Mouse (Mus musculus): ENCODE measurements at regions not wholly inside any gene's neighbourhood (a gene's known extent, or its start where the extent isn't known, plus 50 kb on each side); places are given as distances from the start of the nearest gene placed in this dataset.

- WGBS, result 82% methylated on average over 15 of the region's 15 CpGs
- no peaks in the 10 kb centered on the region for H3K4me1 ChIP-seq (replicated peaks; ENCODE audit: control insufficient read depth, insufficient read depth, low read length)
- no peak for ATAC-seq (ENCODE audit: low FRiP score)
- no peaks in the 10 kb centered on the region for H3K27me3 ChIP-seq (ENCODE audit: control insufficient read depth, insufficient read depth, low read length)
- no peak for DNase-seq (ENCODE audit: low spot score)
- no peak overlapping the region for H3K4me2 ChIP-seq (replicated peaks)
- no peaks in the 10 kb centered on the region for H3K9me3 ChIP-seq (ENCODE audit: control insufficient read depth, low read length)
- H3K27ac ChIP-seq, result no peak overlapping the region
- H3K36me3 ChIP-seq (replicated peaks; ENCODE audit: control insufficient read depth, insufficient read depth), result no peaks in the 10 kb centered on the region
- no peak overlapping the region for H3K9ac ChIP-seq
- no peak overlapping the region for H3K4me3 ChIP-seq (replicated peaks; ENCODE audit: low read length)
Observed at GRCm38 (mm10) chr13:69867296-69868065, 65.3 kb downstream of the Med10 start.

DNA sequence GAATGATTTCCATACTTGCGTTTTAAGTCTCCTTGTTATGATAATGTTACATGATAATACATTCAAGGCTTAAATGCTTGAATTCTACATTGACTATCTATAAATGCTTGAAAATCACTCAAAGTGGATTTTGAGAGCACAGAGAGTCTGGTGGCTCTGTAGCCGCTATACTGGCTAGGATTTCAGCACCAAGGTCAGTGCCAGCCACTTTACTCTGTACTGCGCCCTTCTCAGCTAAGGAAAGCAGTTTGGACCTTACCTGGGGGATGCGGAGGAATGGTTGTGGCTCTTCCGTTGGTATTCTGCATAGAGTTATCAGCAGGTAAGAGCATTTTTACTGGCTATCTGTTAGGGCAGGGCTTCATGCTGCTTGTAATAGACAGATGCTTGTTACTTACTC is 94.3 kb downstream of the Med10 start:
- H3K9ac ChIP-seq, result no peak overlapping the region
- no peak overlapping the region for H3K4me3 ChIP-seq (replicated peaks; ENCODE audit: low read length)
- ATAC-seq (ENCODE audit: low FRiP score) (no peak), DNase-seq (ENCODE audit: low spot score) (peak; percentile 51)
- H3K36me3 ChIP-seq (replicated peaks; ENCODE audit: control insufficient read depth, insufficient read depth), result no peaks in the 10 kb centered on the region
- H3K27me3 ChIP-seq (ENCODE audit: control insufficient read depth, insufficient read depth, low read length), result no peaks in the 10 kb centered on the region
- H3K4me1 ChIP-seq (replicated peaks; ENCODE audit: control insufficient read depth, insufficient read depth, low read length), result no peaks in the 10 kb centered on the region
- H3K27ac ChIP-seq, result no peak overlapping the region
- no peak overlapping the region for H3K4me2 ChIP-seq (replicated peaks)
- 30% methylated on average over 5 of the region's 5 CpGs for WGBS
- no peaks in the 10 kb centered on the region for H3K9me3 ChIP-seq (ENCODE audit: control insufficient read depth, low read length)

GRCm38 (mm10) chr13:69901139-69901538 is 98.9 kb downstream of the Med10 start:
- H3K36me3 ChIP-seq (replicated peaks; ENCODE audit: control insufficient read depth, insufficient read depth), result no peaks in the 10 kb centered on the region
- H3K27me3 ChIP-seq (ENCODE audit: control insufficient read depth, insufficient read depth, low read length), result no peaks in the 10 kb centered on the region
- ATAC-seq (ENCODE audit: low FRiP score) (no peak), DNase-seq (ENCODE audit: low spot score) (no peak)
- no peaks in the 10 kb centered on the region for H3K4me1 ChIP-seq (replicated peaks; ENCODE audit: control insufficient read depth, insufficient read depth, low read length)
- no peak overlapping the region for H3K4me3 ChIP-seq (replicated peaks; ENCODE audit: low read length)
- H3K4me2 ChIP-seq (replicated peaks), result no peak overlapping the region
- no peaks in the 10 kb centered on the region for H3K9me3 ChIP-seq (ENCODE audit: control insufficient read depth, low read length)
- H3K9ac ChIP-seq, result no peak overlapping the region
- H3K27ac ChIP-seq, result no peak overlapping the region

DNA sequence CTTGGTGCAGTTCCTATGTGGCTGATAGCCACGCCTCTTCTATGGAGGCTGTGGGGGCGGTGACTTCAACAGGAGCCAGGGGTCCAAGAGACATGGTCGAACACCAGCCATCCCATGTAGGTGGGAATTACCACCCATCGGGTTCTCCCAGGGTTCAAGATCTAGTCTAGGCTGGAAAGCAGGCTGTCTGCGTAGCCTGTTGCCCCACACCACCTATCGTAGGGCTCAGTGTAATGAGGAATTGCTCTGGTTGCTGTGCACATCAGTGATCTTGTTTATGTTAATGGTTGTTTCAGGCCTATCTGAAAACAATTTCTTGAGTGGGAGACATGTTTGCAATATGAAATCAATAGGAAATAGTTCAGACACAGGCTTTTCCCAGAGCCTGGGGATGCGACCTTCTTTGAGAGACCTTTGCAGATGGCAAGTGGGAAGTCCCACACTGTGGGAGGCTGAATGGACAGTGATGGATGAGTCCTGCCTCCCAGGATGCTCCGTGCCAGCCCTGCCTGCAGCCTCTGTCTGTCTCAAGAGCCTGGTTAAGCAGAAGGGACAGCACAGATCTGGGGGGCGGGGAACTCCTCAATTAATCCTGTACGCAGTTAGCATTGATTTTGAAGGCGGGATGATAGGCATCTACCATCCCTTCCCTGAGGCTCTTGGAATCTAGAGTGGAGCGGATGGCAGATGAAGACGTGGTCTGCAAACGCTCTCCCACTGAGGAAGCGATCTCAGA is 104.8 kb downstream of the Med10 start:
- 46% methylated on average over 15 of the region's 15 CpGs for WGBS
- no peaks in the 10 kb centered on the region for H3K9me3 ChIP-seq (ENCODE audit: control insufficient read depth, low read length)
- DNase-seq (ENCODE audit: low spot score) (no peak), ATAC-seq (ENCODE audit: low FRiP score) (peak; percentile 62; the same call in 1 of the 2 replicates)
- no peaks in the 10 kb centered on the region for H3K27me3 ChIP-seq (ENCODE audit: control insufficient read depth, insufficient read depth, low read length)
- H3K4me3 ChIP-seq (replicated peaks; ENCODE audit: low read length), result no peak overlapping the region
- peaks cover 8% of the 10 kb centered on the region for H3K4me1 ChIP-seq (replicated peaks; ENCODE audit: control insufficient read depth, insufficient read depth, low read length)
- no peak overlapping the region for H3K27ac ChIP-seq
- H3K36me3 ChIP-seq (replicated peaks; ENCODE audit: control insufficient read depth, insufficient read depth), result no peaks in the 10 kb centered on the region
- no peak overlapping the region for H3K4me2 ChIP-seq (replicated peaks)
- no peak overlapping the region for H3K9ac ChIP-seq

GRCm38 (mm10) chr13:69915796-69916195 is 113.6 kb downstream of the Med10 start:
- no peaks in the 10 kb centered on the region for H3K27me3 ChIP-seq (ENCODE audit: control insufficient read depth, insufficient read depth, low read length)
- H3K9me3 ChIP-seq (ENCODE audit: control insufficient read depth, low read length), result no peaks in the 10 kb centered on the region
- ATAC-seq (ENCODE audit: low FRiP score) (no peak), DNase-seq (ENCODE audit: low spot score) (no peak)
- WGBS, result 73% methylated on average over 3 of the region's 3 CpGs
- no peak overlapping the region for H3K4me2 ChIP-seq (replicated peaks)
- H3K36me3 ChIP-seq (replicated peaks; ENCODE audit: control insufficient read depth, insufficient read depth), result no peaks in the 10 kb centered on the region
- H3K4me1 ChIP-seq (replicated peaks; ENCODE audit: control insufficient read depth, insufficient read depth, low read length), result no peaks in the 10 kb centered on the region
- H3K4me3 ChIP-seq (replicated peaks; ENCODE audit: low read length), result no peak overlapping the region
- no peak overlapping the region for H3K27ac ChIP-seq
- H3K9ac ChIP-seq, result no peak overlapping the region

DNA sequence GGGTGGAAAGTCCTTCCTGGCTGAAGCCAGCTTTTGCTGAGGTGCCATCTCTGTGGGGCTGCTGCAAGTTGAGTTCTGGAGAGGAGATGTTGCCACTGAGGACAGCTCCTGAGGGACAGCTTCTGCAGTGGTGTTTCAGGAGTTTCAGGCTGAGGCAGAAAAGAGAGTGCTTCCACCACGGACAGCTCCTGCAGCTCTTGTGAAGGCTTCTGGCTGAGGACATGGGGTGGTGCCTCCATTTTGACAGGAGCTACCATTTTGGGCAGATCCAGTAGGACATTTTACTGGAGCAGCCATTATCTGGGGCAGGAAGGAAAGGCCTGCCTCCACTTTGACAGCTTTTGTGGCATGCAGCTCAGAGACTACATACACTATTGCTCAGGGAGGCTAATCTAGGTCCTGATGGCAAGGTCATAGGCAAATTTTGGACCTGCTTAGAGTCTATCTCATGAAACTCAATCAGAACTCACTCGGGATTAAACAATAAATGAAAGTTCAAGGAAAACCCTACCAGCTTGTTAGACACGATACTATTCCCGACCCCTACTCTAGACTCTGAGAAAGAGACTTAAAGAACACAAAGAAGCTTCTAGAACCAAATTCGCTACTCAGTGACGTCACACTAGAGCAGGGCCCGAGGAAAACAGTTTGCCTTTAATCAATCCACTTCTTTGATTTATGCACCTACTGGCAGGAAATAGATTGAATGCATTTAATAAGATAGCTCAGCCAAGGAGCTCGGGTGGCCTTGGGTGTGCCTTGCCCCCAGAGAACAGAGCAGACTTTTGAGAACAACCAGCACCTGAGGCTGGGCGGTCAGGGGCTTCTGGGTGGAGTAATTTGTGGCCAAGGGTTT is 130.7 kb downstream of the Med10 start:
- H3K4me3 ChIP-seq (replicated peaks; ENCODE audit: low read length), result no peak overlapping the region

GRCm38 (mm10) chr13:69933551-69933845 is 131.3 kb downstream of the Med10 start:
- peak overlapping the region; percentile 29; the same call in 1 of the 2 replicates for H3K9ac ChIP-seq
- 9% methylated on average over 6 of the region's 6 CpGs for WGBS

More for the DNA sequence above, 130.7 kb downstream of the Med10 start:
- Histone ChIP-seq H3K36me3 (replicated peaks; ENCODE audit: control insufficient read depth, insufficient read depth) (no peaks in the 10 kb centered on the region), H3K27ac (peak overlapping the region; percentile 76), H3K9me3 (ENCODE audit: control insufficient read depth, low read length) (no peaks in the 10 kb centered on the region), H3K27me3 (ENCODE audit: control insufficient read depth, insufficient read depth, low read length) (no peaks in the 10 kb centered on the region), H3K9ac (peak overlapping the region; percentile 29; the same call in 1 of the 2 replicates), H3K4me2 (replicated peaks) (peak overlapping the region; percentile 47), H3K4me1 (replicated peaks; ENCODE audit: control insufficient read depth, insufficient read depth, low read length) (peaks cover 26% of the 10 kb centered on the region)
- DNase-seq (ENCODE audit: low spot score) (peak; percentile 51), ATAC-seq (ENCODE audit: low FRiP score) (no peak)
- 40% methylated on average over 9 of the region's 9 CpGs for WGBS

GRCm38 (mm10) chr13:69939791-69940190 is 137.6 kb downstream of the Med10 start:
- Histone ChIP-seq H3K4me2 (replicated peaks) (no peak overlapping the region), H3K4me1 (replicated peaks; ENCODE audit: control insufficient read depth, insufficient read depth, low read length) (no peaks in the 10 kb centered on the region), H3K9ac (no peak overlapping the region), H3K36me3 (replicated peaks; ENCODE audit: control insufficient read depth, insufficient read depth) (no peaks in the 10 kb centered on the region), H3K4me3 (replicated peaks; ENCODE audit: low read length) (no peak overlapping the region), H3K9me3 (ENCODE audit: control insufficient read depth, low read length) (no peaks in the 10 kb centered on the region), H3K27me3 (ENCODE audit: control insufficient read depth, insufficient read depth, low read length) (no peaks in the 10 kb centered on the region), H3K27ac (no peak overlapping the region)
- WGBS, result 83% methylated on average over 4 of the region's 4 CpGs
- ATAC-seq (ENCODE audit: low FRiP score), result no peak
- no peak for DNase-seq (ENCODE audit: low spot score)

More at GRCm38 (mm10) chr13:69933551-69933845, 131.3 kb downstream of the Med10 start:
- ATAC-seq (ENCODE audit: low FRiP score) (peak; percentile 92), DNase-seq (ENCODE audit: low spot score) (peak; percentile 89)
- peaks cover 26% of the 10 kb centered on the region for H3K4me1 ChIP-seq (replicated peaks; ENCODE audit: control insufficient read depth, insufficient read depth, low read length)
- no peaks in the 10 kb centered on the region for H3K9me3 ChIP-seq (ENCODE audit: control insufficient read depth, low read length)
- H3K4me3 ChIP-seq (replicated peaks; ENCODE audit: low read length), result no peak overlapping the region
- H3K27me3 ChIP-seq (ENCODE audit: control insufficient read depth, insufficient read depth, low read length), result no peaks in the 10 kb centered on the region
- peak overlapping the region; percentile 47 for H3K4me2 ChIP-seq (replicated peaks)
- peak overlapping the region; percentile 76 for H3K27ac ChIP-seq
- H3K36me3 ChIP-seq (replicated peaks; ENCODE audit: control insufficient read depth, insufficient read depth), result no peaks in the 10 kb centered on the region

DNA sequence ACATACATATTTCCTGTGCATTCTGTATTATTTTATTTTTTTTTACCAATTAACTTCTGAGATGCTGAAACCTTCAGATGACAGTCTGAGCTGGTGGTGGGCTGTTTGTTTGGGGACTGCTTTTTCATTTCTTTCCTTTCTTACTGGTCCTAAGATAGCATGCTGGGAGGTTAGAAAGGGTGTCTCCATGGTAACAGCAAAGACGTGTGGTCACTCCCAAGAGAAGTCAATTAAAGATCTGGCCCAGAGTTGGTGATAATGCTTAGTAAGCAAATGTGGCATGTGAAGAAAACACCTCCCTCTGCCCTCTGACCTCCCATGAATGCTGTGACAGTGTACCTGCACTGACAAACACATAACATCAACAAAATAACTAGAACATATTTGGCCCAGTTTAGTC is 142.5 kb downstream of the Med10 start:
- H3K4me2 ChIP-seq (replicated peaks), result no peak overlapping the region
- no peaks in the 10 kb centered on the region for H3K36me3 ChIP-seq (replicated peaks; ENCODE audit: control insufficient read depth, insufficient read depth)
- WGBS, result 0% methylated on average over 1 of the region's 1 CpGs
- H3K9ac ChIP-seq, result no peak overlapping the region
- no peak for DNase-seq (ENCODE audit: low spot score)
- H3K9me3 ChIP-seq (ENCODE audit: control insufficient read depth, low read length), result no peaks in the 10 kb centered on the region
- no peak overlapping the region for H3K4me3 ChIP-seq (replicated peaks; ENCODE audit: low read length)
- no peak for ATAC-seq (ENCODE audit: low FRiP score)
- no peak overlapping the region for H3K27ac ChIP-seq
- no peaks in the 10 kb centered on the region for H3K27me3 ChIP-seq (ENCODE audit: control insufficient read depth, insufficient read depth, low read length)
- peaks cover 13% of the 10 kb centered on the region for H3K4me1 ChIP-seq (replicated peaks; ENCODE audit: control insufficient read depth, insufficient read depth, low read length)

All from hindbrain, embryonic 14.5 days (tissue).